Mouse (Mus musculus): ENCODE measurements around the gene Krt79.

DNA sequence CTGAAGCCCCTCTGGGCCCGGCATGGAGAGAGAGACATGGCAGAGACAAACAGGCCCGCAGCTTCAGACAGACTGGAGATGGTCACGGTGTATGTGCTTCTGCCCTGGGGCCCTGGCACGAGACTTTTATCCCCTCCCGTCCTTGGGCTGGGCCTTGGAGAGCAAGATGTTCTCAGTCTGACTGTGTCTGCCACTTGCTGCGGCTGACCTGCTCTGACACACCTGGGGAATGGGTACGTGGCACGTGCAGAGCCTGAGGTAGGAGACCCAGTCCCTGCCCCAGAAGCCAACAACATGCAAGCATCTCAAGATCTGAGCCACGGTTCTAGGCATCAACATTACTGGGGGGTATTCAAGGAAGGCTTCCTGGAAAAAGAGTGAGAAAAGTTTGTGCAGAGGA lies 14.1 kb upstream of the Krt79 start, which contains the start of gene Krt78:
- TF ChIP-seq CTCF (IDR thresholded peaks at IDR 0.05; ENCODE audit: borderline replicate concordance, insufficient read depth, low read depth, low read length) (no peak), POLR2A (IDR thresholded peaks at IDR 0.05; ENCODE audit: borderline replicate concordance, insufficient read depth, low read length) (no peak)

Data from cerebellum, adult 2 months (tissue).